Mouse (Mus musculus) spleen, postnatal 36 days (tissue): ENCODE results near the gene Plscr1.

Experiments
- DNase-seq, 2 experiments: peaks; one replicate each; pipeline ENCODE4 v3.0.0; 2022; ENCODE audit warnings: low spot score in 2 of 2, mixed read lengths in 1 of 2

Plscr1 gene

GRCm38 (mm10) chr9:92301213-92301612, 51.7 kb downstream of the Plscr1 start:
- DNase-seq: no peak

GRCm38 (mm10) chr9:92305075-92305474, 55.5 kb downstream of the Plscr1 start:
- DNase-seq: no peak

- DNase-seq: no peak
These were observed 56.2 kb downstream of the Plscr1 start for GRCm38 (mm10) chr9:92305620-92306220.

GRCm38 (mm10) chr9:92309077-92309476, 59.5 kb downstream of the Plscr1 start, which contains the start of gene 1700057G04Rik:
TSS of gene 1700057G04Rik (plus strand) at chr9:92309377.
- DNase-seq: no peak

- DNase-seq: no peak
These were observed 67.2 kb downstream of the Plscr1 start for GRCm38 (mm10) chr9:92316791-92317190.
